Mouse (Mus musculus) B cell, adult 2 months (primary cell): Measurements from ENCODE around the gene Sphk2.

Experiments
- DNase-seq, 2 experiments: peaks; one replicate each; pipeline ENCODE4 v3.0.0; 2022

Gene Sphk2

DNA sequence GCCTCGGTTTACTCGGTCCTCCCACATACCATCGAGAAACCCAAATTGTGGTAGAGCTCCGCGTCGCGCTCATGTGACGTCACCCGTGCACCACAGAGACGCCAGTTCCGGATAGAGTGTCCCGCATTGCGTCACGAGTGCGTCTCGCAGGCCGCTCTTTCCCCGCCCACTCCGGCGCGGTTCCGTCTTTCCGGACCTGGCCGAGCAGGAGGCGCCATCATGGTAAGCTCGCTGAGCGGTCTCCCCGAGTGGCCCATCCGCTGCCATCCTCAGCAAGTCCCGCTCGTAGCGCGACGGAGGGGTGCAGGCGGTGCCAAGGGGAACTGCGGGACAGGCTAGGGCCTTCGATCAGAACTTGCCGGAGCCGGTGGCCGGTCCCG is at the start of gene Sphk2:
Gene Sphk2 (minus strand): TSS at position 85 of the 380 bp plus-strand sequence.
- DNase-seq = peak; percentile 99

DNA sequence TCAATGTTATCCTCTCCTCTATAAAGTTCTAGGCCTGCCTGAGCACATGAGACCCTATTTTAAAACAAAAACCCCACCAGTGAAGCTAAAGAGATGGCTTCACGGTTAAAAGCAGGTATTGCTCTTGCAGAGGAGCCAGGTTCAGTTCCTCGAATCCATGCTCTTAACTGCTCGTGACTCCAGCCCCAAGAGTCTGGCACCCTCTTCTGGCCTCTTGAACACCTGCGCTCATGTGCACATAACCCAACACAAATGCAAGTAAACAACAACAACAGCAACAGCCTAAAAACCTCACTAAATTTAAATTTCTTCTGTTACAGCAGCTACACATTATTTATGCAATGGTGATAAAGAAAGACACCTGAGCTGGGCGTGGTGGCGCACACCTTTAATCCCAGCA is 49.7 kb upstream of the Sphk2 start:
- no peak for DNase-seq

DNA sequence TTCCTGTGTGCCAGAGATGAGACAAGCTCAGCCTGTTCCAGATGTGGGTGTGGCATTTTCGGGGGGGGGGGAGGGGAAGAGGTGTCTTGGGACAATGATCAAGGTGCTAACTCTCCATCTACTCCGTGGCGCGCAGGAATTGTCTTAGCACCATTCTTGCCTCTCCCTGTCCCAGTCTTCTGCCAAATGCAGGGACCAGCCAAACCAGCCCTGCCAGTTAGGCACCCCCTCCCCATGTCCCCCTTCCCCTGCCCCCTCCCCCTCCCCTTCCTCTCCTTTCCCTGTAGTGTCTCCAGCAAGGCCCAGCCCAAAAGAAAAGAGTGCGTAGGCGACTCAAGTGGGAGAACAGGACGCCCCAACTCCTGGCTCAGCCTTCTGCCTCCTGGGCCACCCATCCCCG is 49.0 kb upstream of the Sphk2 start:
- no peak for DNase-seq

DNA sequence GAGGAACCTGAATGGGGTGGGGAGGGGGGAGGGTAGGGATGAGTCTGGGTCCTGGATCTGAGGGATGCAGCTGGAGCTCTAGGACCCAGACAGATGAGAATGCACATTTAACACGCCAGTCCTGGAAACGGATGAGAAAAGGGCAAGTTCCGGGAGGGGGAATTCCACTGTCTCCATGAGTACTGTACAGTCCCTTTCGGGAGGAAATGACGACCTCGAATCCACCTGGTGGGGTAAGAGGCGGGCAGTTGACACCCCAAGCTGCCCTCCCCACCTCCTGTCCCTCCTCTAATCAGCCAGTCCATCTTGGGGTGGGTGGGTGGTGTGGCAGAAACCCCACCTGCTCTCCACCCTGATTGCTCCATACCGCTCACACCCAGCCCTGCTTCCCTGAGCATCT is 48.2 kb upstream of the Sphk2 start:
- no peak for DNase-seq

DNA sequence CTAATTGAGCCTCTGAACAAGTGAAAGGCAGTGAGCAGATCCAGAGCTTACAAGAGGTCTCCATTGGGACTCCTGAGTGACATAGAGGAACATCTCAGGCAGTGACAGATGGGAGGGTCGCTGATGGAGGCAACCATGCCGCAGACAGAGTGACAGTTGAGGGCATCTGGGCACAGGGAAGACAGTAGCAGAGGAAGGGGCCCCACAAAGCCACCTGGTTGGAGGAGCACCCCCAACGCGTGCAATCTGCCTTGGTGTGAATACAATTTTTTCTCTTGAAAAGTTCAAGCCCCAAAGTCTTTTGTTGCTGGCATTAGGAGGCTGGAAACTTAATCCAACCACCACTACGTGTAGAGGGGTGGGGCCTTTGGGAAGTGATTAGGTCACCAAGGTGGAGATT is 42.3 kb upstream of the Sphk2 start:
- no peak for DNase-seq

DNA sequence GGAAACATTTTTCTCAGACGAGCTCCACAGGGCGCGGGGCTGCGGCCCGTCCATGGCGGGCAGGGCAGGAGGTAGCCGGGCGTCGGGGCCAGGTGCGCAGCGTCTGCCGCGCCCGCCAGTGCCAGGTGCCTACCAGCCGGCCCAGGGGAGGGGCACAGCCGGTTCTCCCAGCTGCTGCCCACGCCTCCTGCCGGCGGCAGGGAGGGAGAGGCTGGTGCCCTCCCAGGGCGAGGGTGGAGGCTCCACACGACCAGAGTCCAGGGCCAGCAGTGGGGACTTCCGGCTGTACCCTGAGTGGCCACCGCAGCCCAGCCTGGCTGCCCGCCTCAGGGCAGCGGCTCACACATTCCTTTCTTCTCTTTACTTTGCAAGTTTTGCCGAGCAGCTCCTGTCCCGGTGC is 41.6 kb upstream of the Sphk2 start:
- no peak for DNase-seq

DNA sequence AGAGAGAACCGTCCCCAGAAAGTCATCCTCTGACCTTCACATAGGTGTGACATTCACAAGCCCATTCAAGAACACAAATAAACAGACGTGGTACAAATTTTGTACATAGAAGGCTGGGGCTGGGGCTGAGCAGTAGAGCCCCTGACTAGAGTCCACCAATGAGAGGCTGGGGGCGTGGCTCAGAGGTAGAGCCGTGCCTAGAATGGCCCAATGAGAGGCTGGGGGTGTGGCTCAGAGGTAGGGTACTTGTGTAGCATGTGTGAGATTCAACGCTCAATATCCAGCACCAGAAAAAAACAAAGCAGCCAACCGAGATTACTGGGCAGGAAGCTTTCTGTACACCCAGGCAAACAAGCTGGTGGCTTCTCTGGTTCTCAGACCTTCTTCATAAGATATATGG is 37.9 kb upstream of the Sphk2 start:
- no peak for DNase-seq

DNA sequence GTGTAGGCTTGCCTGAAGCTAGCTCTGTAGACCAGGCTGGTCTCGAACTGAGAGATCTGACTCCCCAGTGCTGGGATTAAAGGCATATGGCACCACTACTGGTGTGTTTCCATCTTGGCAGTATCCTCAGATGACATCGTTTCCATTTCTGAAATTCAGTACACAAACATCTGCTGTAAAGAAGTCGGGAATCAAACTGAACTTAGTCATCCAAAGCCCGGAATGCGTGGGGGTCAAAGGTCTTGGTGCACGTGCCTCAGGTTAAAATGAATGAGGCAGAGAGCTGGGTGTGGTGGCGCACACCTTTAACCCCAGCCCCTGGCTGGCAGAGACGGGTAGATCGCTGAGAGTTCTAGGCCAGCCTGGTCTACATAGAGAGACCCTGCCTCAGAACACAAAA is 32.4 kb upstream of the Sphk2 start:
- no peak for DNase-seq

DNA sequence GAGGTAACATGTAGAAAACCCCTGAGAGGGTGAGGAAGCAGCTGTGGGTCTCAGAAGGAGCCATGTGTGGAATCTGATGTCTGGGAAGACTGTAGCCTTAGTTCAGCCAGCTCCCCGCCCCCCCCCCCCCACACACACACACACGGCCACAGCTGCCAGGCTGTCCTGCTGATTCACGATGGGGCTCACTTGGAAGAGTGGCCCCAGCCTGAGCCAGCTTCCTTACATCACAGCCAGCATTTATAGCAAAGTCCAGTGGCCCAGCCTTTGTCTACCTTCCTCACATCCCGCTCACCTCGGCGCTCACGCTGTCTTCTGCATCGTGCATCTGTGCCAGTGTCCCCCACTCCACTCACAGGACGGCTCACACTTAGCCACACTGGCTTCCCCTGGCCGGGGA is 31.6 kb upstream of the Sphk2 start:
- no peak for DNase-seq

DNA sequence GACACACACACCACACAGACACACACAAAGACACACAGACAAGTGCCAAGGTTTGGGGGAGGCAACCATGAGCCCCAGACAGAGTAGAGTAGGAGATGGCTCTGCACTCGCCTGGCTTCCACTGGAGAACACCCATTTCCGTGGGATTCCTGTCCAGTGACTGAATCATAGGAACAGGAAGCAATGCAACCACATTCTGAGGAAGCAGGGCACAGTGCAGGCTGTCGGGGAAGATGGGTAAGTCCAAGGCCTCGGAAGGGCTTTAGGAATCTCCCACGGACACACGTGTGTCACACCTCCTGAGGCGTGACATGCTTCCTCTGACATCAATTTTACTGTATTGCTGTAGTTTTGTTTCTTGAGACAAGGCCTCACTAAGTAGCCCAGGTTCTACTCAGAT is 30.3 kb upstream of the Sphk2 start:
- DNase-seq = no peak

DNA sequence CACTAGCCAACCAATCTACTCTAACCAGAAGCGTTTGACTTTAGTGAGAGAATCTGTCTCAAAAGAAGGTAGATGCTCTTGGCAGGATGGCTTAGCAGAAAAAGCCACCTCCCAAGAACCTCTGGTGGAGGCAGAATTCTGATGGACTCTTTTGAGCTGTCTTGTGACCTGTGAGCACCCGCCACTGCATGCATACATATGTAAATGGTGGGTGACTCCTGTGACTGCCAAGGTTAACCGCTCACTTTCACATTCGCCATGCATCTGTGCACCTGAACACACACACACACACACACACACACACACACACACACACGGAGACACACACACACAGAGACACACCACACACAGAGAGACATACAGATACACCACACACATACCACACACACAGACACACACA is 29.6 kb upstream of the Sphk2 start:
- DNase-seq = no peak

DNA sequence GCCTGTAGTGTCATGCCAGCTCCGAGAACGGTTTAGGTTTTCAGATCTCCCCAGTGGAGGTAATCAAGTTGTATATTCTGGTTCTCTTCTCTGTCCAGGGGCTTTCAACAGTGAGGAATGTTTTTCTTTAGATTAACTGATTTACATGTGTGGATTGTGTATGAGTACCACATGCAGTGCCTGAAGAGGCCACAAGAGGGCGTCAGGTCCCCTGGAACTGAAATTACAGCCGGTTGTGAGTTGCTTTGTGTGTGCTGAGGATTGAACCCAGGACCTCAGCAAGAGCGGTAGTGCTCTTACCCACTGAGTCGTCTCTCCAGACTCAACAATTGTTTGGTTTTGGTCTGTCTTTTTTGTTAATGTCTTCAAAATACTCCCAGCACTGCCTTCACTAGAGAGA is 28.7 kb upstream of the Sphk2 start:
- DNase-seq = peak; percentile 45 to 51

DNA sequence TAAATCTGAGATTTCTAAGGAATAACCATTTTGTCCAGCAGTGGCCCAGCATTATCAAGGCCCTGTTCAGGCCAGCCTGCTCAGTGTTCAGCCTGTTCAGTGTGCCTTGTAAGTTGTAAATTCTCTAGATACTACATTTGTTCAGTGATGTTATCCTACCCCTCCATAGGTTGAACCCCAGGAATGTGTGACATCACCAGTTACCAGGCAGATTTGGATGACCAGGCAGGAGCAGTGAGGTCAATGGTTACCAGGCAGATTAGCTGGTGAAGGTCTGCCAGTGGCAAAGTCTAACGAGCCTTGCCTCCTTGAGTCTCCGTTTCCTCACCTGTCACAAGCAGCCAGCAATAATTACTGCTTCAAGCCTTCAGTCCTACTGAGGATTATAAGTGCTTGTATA is 26.6 kb upstream of the Sphk2 start:
- DNase-seq = peak; percentile 76 to 78

DNA sequence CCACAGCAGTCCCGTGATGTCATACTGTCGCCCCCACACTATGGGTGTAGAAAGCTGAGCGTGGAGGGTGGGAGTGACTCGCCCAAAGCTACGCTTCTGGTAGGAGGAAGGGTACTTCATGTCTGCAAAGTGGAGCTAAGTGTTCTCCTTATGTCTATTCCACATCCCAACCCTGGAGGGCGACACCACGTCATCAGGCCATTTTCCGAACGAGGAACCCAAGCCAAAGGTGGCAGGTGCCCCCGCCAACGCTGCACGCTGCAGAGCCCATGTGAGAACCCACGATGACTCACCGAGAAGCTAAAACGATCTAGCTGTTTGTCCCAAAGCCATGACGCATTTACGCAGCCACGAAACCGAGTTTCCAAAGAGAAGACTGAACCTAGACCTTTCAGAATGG is 24.5 kb upstream of the Sphk2 start:
- peak; percentile 50 to 57 for DNase-seq

DNA sequence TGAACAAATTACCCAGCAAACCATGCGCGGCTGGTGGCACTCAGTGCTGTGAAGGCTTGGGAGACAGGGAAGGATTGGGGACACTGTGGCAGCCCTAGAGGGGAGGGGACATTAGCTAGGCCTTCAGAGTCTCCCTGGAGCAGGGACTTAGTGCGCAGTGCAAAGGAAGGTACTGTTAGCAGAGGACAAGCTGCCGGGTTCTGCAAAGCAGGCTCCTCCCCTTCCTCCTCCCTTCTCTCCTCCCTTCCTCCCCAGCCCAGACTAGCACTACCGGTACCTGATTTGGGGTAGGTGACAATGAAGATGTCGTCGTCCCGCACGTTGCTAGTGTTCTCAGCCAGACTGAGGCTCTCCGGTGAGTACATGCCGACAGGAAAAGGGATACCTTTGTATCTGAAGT is 24.0 kb upstream of the Sphk2 start:
- peak; percentile 46 to 61 for DNase-seq

DNA sequence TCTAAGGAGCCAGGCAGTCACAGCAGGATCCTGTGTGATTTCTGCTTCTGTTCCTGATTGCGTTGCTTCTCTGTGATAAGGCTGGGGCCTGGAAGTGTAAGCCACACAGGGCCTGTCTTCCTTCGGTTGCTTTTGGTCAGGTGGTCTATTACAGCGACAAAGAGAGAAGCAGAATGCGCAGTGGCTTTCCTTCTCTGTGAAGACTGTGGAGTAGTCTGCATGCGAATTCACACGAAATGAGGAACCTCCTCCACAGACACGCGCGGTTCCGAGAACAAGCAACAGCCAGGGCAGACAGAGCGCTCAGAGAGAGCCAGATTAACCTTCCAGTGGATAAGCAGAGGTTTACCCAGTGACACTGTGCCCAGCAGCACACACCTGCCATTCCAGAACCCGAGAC is 23.5 kb upstream of the Sphk2 start:
- peak in 1 of 2 experiments; percentile 28 for DNase-seq

DNA sequence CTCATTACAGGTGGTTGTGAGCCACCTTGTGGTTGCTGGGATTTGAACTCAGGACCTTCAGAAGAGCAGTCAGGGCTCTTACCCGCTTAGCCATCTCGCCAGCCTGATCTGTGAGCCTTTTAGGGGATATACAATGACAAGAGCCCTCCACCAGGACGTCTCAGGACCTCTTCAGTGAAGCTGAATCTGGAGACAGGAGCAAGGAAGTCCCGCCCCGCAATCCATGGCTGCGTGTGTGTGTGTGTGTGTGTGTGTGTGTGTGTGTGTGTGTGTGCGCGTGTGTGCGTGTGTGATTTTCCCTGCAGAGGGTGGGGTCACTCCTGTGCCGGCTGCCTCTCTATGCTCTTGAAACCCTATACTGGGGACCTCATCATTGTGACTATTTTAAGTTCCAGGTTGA is 22.0 kb upstream of the Sphk2 start:
- no peak for DNase-seq

DNA sequence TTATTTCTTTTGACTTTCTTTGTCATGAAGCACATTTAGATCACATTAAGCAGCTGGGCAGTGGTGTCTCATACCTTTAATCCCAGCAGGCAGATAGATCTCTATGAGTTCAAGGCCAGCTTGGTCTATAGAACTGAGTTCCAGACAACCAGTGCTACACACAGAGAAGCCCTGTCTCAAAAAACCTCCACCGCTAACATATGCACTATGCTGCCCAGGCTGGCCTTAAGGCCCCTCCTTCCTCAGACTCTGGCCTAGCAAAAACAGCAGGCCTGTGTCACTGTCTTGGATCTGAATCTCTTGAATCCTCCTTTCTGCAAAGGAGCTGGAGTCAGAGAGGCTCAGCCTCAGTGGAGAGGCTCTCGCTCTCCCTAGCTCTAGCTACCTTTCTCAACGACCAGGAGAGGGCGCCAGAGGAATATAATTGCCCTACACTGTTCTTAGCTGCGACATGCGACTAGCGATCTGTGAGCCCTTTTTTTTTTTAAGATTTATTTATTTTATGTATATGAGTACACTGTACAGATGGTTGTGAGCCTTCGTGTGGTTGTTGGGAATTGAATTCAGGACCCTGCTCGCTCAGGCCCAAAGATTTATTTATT is 21.5 kb upstream of the Sphk2 start:
- DNase-seq = peak; percentile 89 to 90

DNA sequence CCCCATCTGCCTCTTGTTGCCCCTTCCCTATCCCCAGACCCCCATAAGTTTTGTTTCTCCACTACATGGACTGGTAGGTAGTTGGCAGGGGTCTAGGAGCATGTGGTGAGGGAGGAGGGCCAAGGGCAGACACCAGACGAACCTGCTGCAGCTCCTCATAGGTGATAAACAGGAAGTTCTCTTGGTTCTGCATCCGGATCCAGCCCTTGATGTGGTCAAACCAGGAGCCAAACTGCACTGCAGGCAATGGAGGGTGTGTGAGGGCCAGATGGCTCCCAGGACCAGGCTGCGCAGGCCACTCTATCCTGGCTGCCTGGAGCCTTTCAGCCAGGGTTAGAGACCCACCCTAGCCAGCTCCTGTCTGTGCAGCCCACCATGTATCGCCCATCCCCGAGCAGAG is 15.7 kb upstream of the Sphk2 start:
- DNase-seq = no peak

DNA sequence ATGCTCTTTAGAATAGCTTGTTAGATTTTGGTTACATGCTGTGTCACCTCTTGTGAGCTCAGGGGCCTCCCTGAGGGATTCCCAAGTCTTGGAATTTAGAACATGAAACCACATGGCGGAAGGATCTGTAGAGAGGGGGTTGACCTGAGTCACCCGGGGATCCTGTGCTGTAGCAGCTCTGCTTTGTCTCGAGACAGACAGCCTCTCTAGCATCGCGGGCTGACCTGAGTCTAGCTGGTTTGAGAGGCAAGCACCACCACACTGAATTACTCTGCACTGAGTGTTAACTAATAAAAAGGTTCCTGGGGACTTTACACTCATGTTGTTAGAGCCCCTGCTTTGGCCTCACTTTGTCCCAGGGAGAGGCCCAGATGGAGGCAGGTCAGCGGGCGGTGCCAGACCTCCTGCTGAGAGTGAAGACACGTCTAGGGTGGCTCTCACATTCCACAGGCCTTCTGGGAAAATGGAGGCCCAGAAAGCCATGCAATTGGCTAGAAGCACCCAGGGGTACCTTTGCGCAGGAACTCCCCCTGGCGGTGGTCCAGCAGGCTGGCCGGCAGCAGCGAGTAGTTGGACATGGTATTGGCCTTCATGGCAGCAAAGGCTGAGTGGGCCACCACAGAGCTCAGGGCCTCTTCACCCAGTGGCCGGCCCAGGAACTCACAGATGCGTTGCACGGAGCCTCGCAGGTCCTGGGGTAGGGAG is 13.1 kb upstream of the Sphk2 start:
- DNase-seq = peak; percentile 56 to 60

DNA sequence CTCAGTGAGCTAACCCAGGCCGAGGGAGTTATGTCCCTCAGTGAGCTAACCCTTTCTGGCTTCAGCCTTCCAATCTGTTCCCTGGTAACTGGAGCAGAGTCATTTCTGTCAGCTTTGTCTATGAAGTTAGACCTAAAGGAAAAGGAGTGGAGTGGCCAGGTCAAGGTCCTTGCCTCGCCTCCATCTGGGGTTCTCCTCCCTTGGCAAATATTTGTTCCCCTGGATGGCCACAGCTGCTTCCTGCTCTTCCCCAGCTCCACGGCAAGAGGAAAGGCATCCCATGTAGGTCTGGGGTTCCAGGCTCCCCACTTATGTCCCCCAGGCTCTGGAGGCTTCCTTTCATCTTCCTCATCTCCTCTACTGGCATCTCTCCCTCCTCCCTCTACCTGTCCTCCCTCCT is 9.8 kb upstream of the Sphk2 start:
- DNase-seq = no peak

DNA sequence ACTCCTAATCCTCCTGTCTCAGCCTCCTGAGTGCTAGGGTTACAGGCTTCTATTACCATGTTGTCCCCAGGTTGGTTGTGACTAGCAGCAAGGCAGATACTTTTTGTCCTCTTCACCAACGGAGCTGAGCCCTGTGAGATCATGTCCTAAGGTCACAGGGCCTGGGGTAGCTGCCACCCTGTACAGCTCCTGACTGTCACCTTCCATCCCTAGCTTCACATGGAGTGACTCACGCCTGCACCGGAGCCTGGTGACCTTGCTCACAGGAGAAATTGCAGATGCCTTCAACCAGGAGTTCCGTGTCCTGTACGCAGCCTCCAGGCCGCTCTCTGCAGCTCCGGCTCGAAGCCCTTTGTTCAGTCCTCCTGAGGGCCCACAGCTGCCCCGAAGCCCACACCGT is 8.6 kb upstream of the Sphk2 start:
- no peak for DNase-seq

DNA sequence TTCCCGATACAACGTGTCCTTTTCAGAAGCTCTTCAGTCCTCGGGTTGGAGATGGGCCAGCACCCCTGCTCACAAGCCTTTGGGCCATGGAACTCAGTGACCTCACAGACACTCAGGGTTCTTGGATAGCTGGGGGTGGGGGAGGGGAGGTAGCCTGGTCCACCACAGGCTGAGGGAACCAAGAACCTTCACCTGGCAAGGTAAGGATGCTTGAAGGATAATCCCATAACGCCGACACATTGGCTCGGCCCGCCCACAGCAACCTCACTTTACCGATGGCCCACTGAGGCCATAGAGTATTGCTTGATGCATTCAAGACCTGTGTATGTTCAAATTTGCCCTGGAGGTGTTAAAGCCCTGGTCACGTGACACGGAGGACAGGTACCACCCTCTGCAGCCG is 7.9 kb upstream of the Sphk2 start, which contains the start of gene Spaca4:
Gene Spaca4 (minus strand): TSS at position 101 of the 400 bp plus-strand sequence.
- DNase-seq = no peak

DNA sequence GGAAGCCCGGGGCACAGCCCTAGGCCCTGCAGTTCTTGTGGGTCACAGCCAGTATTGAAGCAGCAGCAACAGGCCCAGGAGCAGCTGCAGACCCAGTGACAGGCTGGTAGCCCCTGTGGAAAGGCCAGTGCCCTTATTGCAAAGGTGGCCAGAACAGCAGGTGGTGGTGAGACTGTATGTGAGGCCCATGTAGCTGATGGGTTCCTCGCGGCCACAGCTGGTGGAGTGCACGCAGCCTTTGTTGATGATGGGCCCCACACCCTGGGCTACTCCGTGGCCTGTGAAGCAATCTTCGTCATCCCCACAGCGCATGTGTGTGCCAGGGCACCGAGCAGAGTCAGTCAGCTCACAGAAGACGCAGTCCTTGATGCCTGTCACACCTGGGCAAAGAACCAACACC is 7.3 kb upstream of the Sphk2 start:
- DNase-seq = no peak

DNA sequence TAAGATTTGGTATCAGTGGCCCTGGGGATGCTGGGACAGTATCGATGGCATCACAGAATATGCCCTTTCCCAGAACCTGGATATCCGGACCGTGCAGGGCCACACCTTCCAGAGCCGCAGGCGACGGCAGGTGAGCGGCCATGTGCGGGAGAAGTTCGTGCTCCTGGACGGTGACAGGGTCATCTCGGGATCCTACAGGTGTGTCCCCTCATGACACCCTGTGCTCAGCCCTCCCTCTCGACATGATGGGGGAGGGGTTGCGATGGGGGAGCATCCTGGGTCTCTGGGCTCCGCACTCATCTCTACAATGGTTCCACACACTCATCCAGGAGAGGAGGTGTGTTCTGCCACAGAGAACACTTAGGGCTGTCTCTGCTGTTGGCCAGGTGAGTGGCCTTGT is 6.0 kb upstream of the Sphk2 start:
- no peak for DNase-seq
